Mouse (Mus musculus) activated CD4-positive, CD25-positive, alpha-beta regulatory T cell, adult 4 months (primary cell): Measurements from ENCODE around the gene Mthfsd. TPM values are rescaled to one million over a fixed set of nuclear protein-coding genes. Genes with fewer than 3 reads are reported as not detected.
"Not testable (repeated sequence)": the region's sequence is repeated elsewhere in the genome, so short reads cannot be mapped to it uniquely, and the experiment has no call there.

Source experiments
- ATAC-seq: one replicate; pipeline ENCODE4 v1.8.0; 2017
- polyA plus RNA-seq, 2 experiments: library from polyadenylated mRNA; unstranded; fragments of 100-300 nt; shearing (Covaris generic); gene quantifications; one replicate each; pipeline ENCODE4 v1.2.1; 2017

The Mthfsd gene
- polyA plus RNA-seq, result 10 to 100 TPM; 16.1 to 24.7 TPM

DNA sequence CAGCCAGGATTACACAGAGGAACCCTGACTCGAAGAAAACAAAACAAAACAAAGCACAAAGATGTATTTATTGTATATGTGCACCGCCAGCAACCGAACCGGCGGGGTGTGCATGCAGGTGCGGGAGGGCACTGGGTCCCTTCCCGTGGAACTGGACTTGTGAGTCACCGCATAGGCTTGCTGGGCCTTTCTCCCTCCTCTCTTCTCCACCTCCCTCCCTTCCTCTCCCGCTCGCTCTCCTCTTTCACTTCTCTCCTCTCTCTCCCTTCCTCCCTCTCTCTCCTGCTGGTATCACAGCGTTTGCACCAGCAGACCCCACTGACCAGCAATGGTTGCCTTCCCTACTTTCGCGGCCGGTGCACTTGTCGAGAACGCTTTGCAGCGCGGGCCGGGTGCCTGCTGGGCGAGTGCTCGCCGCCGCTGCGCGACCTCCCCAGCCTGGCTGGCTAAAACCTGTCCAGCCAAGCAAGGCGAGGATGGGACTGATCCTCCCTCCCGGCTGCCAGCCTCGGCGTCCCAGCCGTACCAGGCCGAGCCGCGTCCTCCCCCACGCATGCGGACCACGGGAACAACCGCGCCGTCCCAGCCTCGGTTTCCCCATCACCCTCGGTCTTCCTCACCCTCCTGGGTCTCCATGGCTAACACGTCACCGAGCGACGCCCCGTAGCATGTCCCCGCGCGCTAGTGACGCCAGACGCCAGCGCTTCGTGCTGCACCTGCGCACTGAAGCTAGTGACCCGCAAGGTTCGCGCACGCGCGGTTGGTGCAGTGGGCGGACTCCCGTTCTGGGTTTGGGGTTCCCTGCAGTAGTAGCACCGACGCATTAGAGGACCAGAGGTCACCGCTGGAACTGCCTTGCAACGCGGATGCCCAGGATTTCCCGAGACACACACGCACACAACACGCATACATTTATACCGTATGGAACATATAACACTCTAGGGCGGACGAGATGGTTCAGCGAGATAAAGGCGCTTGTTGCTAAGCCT, at the start of gene Mthfsd:
Gene Mthfsd, minus strand, starts transcription at position 725 of the 989 bp plus-strand sequence.
- ATAC-seq, result peak; percentile 90

- no peak for ATAC-seq
Measured at GRCm38 (mm10) chr8:121156990-121157491, 48.8 kb upstream of the Mthfsd start.

- ATAC-seq, result no peak
Measured at GRCm38 (mm10) chr8:121152394-121152793, 44.2 kb upstream of the Mthfsd start.

- no peak for ATAC-seq
Measured at GRCm38 (mm10) chr8:121148573-121149083, 40.4 kb upstream of the Mthfsd start.

DNA sequence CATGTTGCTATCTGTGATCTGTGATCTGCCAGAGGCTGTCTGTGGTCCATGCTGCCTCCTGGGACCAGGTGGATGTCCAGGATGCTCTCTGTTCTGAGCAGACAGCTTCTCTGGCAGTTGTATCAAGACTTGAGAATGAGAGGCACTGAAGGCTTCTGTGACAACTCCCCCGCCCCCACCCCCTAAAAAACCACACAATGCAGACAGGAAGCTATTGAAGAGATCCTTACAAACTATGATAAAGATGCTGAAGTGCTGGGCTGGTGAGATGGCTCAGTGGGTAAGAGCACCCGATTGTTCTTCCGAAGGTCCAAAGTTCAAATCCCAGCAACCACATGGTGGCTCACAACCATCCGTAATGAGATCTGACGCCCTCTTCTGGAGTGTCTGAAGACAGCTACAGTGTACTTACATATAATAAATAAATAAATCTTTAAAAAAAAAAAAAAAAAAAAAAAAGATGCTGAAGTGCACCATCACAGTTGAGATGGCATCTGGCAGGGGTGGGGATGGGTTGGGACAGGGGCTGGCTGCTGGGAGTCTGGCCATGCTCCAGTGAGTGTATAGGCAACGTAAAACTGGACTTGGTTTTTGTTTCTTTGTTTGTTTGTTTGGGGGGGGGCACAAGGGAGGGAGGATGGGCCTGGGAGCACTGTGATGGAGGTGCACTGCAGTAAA, 37.4 kb upstream of the Mthfsd start:
- not testable (repeated sequence) for ATAC-seq

- ATAC-seq, result no peak
Measured at GRCm38 (mm10) chr8:121136856-121137255, 28.7 kb upstream of the Mthfsd start.

GRCm38 (mm10) chr8:121134512-121134911, 26.3 kb upstream of the Mthfsd start:
- ATAC-seq, result no peak

- no peak for ATAC-seq
Measured at GRCm38 (mm10) chr8:121134102-121134501, 25.9 kb upstream of the Mthfsd start.

DNA sequence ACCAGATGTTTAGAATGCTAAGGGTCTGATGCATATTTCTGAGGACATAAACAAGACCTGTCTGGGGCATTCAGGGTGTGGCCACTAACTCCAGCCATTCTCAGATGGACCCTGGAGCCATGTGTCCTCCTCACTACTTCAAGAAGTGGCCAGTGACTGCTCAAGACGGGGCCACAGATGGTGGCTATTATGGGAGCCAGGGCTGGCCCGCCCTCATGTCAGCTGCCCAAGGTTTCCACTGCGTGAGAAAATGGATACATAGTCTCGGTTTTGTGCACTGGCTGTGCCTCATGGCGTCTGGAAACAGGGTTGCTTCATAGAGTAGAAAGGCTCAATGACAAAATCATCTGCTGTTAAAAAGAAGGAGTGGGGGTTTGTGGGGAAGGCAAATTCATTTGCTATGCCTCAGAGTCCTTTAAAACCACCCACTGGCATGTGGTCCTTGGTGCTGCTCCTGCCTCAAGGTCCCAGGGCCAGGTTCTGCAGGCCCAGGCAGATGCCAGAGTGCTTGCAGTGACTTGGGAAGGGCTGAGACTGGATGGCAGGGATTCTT, 24.8 kb upstream of the Mthfsd start:
- no peak for ATAC-seq

DNA sequence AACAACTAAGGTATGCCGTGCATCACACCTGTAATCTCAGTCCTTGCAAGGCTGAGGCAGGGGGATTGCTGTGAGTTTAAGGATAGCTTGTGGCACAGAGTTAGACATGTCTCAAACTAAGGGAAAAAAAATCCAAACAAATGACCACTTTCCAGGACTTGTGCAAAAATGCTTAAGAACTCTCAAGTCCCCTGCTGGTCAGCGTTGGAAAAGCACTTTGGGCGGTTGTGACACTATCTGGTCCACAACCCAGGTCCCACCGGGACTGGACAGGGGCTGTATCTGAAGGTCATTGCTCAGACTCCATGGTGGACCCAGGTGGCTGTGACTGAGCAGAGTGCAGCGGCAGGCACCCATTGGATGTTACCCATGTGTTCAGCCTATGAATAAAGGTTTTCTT, 22.3 kb upstream of the Mthfsd start:
- ATAC-seq, result no peak

DNA sequence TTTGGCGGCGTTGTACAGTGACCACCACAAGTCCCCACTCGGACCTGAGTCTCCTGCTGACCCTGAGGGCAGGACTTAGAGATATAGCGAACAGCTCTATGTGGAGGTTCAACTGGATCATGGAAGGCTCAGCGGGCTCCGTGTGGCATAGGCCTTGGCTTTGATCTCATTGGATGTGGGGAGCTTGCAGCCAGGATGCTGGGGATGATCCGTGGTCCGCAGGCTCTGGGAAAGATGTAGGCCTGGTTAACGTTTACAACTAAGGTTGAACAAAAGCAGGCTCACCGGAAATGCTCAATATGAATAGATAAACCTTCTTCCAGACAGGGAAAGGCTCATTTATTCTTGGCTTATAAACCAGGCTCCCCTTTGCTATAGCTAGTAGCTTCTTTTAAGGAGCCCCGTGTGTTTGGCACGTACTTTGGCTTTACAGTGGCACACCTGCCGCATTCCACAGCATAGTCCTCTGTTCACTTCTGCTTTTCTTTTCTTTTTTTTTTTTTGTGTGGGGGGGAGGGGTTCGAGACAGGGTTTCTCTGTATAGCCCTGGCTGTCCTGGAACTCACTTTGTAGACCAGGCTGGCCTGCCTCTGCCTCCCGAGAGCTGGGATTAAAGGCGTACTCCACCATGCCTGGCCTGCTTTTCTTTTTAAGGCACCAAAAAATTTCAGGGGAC, 21.2 kb upstream of the Mthfsd start:
- ATAC-seq, result no peak

- ATAC-seq, result no peak
Measured at GRCm38 (mm10) chr8:121128531-121129264, 20.5 kb upstream of the Mthfsd start.

GRCm38 (mm10) chr8:121127756-121128375, 19.7 kb upstream of the Mthfsd start, which contains the start of gene Foxl1:
Gene Foxl1 (plus strand): TSS chr8:121127940.
- ATAC-seq, result no peak

- no peak for ATAC-seq
Measured at GRCm38 (mm10) chr8:121127291-121127701, 19.1 kb upstream of the Mthfsd start.

GRCm38 (mm10) chr8:121126694-121127093, 18.5 kb upstream of the Mthfsd start:
- no peak for ATAC-seq

DNA sequence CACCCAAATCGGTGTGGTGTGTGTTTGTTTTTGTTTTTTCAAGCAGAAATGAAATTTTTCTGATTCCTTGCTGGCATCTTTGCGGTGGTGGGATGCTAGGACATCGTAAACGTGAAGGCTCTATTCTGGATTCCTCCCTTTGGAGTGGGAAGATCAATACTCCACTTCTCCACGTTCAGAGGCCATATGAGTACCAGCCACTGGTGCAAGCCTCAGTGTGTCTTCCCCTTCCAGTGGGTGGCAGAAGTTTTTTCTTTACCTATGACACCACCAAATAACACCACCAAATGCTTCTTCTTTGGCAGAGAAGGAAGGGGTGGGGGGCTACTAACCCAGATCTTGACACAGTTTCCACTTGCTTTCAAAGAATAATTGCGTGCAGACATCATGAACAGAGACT, 18.0 kb upstream of the Mthfsd start:
- ATAC-seq, result no peak

DNA sequence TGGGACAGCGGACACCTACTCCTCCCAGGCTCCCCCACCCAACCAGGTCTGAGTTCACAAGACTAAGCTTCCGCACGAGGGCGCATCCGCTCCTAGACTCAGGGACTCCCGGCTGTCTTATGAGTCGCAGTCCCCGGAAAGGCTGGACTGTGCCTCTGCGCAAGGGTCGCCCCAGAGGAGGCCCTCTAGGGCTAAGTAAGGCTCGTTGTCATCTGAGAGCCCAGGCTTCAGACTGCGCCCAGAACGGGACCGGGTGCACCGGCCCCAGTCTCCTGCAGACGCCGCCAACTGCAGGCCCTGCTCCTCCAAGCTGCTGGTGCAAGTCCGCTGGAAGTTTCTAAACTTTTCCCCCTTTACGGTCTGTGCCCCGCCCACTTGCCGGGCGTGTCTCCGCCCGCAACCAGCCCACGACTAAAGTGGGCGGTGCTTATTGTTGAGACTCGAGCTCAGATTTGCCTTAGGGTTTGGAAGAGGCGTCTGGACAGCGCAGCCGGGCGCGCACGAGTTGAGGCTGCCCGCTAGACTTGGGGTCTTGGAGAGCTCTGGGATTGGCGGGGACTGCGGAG, 17.2 kb upstream of the Mthfsd start:
- no peak for ATAC-seq

GRCm38 (mm10) chr8:121124547-121125239, 16.5 kb upstream of the Mthfsd start:
- no peak for ATAC-seq

GRCm38 (mm10) chr8:121123113-121123512, 14.9 kb upstream of the Mthfsd start:
- no peak for ATAC-seq

DNA sequence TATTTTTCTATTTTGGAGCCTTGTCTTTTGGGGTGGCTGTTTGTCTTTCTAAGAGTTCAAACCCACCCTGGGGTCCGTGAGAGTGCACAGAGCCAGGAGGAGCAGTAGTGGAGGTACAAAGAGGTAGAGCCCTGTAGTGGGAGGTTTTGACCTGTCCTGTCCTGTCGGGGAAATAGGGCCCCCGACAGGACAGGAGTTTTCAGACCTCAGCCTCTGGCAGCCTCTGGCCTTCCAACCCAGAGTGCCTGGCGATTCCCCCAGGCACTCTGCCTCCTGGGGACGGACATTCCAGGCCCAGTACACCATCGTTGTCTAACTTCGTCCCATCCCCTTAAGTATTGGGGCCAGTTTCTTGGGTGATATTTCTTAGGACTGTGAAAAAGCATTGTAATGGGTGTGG, 14.2 kb upstream of the Mthfsd start:
- ATAC-seq, result no peak
